14 mouse cellular contexts compared by ENCODE assay signal in the genomic region with DNA sequence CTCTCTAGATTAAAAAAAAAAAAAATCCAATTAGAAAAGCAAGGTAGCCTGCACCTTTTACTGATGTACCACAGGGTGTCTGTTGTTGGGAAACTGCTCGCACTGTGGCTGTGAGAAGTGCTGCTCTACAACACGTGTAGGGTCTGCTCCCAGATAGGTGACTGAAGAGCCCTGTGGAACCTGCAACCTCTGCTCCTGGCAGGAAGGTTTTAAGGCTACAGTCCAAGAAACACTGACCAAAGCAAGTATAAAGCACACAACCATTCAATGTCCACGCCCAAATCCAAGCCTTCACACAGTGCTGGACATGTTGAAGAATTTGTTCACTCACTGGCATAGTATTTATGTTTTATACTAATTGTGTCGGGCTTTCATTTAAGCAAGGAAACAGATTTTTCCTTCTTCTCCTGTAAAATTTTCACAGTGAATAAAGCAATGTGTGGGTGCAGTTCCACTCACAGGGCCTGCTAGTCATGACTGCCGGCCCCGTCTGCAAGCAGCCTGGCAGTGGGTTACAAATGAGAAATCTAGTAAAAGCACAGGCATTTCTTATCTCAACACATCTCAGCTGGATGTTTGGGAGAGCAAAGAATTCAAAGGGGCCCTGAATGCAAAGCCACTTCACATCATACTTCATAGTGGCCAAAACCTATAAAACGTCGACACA.
A peak's percentile ranks its signal among the peaks of the same experiment; 100 is the strongest.
DNase-seq lines count a peak whose midpoint lies in the region; ATAC-seq and TF ChIP-seq lines count a peak whose summit lies in the region.
"Had no signal": no experiment of that assay in that cellular context is flagged by ENCODE, and none has a peak within 500 bp of the region (broad histone marks: within the 10 kb centered on the region; RNA-seq: fewer than 3 reads in every experiment).

No protein-coding gene starts in this region.

- intact Hi-C loops in gastrocnemius, adult 2 months (cut with DNase I), result no loop called here

- no peaks in the 10 kb centered on the region for H3K36me3 ChIP-seq in heart, embryonic 10.5 days
- H3K36me3 ChIP-seq in kidney, adult 2 months (ENCODE audit: control insufficient read depth, insufficient read depth, low read length), result no peaks in the 10 kb centered on the region
- H3K36me3 ChIP-seq in lung, postnatal 0 days (ENCODE audit: insufficient read depth, low read length), result no peaks in the 10 kb centered on the region
- H3K36me3 ChIP-seq in limb, embryonic 13.5 days, result no peaks in the 10 kb centered on the region
- H3K36me3 ChIP-seq: hindbrain, embryonic 10.5 days had no signal

- WGBS in heart, embryonic 10.5 days, result 62% methylated on average over 8 of the region's 8 CpGs
- WGBS in kidney, adult 2 months, result 55% methylated on average over 8 of the region's 8 CpGs
- WGBS in lung, postnatal 0 days, result 45% methylated on average over 8 of the region's 8 CpGs
- WGBS in limb, embryonic 13.5 days, result 43% methylated on average over 8 of the region's 8 CpGs

- no peak for DNase-seq in heart, embryonic 10.5 days (ENCODE audit: low spot score)
- DNase-seq in heart, adult 18-20 months, result no peak
- DNase-seq in kidney, adult 2 months, result peak; percentile 61
- no peak for DNase-seq in kidney, adult 11 months
- no peak for DNase-seq in lung, postnatal 0 days (ENCODE audit: low spot score)
- DNase-seq in lung, postnatal 25 days (ENCODE audit: low spot score), result no peak
- DNase-seq in gastrocnemius, adult 2 months, result no peak
- DNase-seq: adrenal gland, postnatal 14 days; cerebellum, postnatal 14 days; thymus, postnatal 36 days had no signal

- H3K27me3 ChIP-seq in heart, embryonic 10.5 days (ENCODE audit: insufficient read depth, poor library complexity, severe bottlenecking), result no peaks in the 10 kb centered on the region
- H3K27me3 ChIP-seq in kidney, adult 2 months (replicated peaks; ENCODE audit: control insufficient read depth, insufficient read depth, low read length), result no peaks in the 10 kb centered on the region
- no peaks in the 10 kb centered on the region for H3K27me3 ChIP-seq in lung, postnatal 0 days (replicated peaks; ENCODE audit: insufficient read depth, low read length)
- no peaks in the 10 kb centered on the region for H3K27me3 ChIP-seq in limb, embryonic 13.5 days

- 0 out of 2 replicates have a peak overlapping the region, but pooled peaks have one; percentile 16 for H3K27ac ChIP-seq in heart, embryonic 10.5 days
- peak overlapping the region; percentile 5 for H3K27ac ChIP-seq in kidney, adult 2 months (ENCODE audit: insufficient read depth, low read depth, low read length)
- 0 out of 2 replicates have a peak overlapping the region, but pooled peaks have one; percentile 9 for H3K27ac ChIP-seq in lung, postnatal 0 days (ENCODE audit: low read length)
- peak overlapping the region; percentile 67 for H3K27ac ChIP-seq in limb, embryonic 13.5 days
- no peak overlapping the region for H3K27ac ChIP-seq in gastrocnemius, adult 2 months
- H3K27ac ChIP-seq: hindbrain, embryonic 10.5 days; liver, embryonic 14.5 days had no signal

- no peak for TF ChIP-seq CTCF in kidney, adult 2 months (conservative IDR thresholded peaks at IDR 0.05; ENCODE audit: insufficient read depth, insufficient read length, low read depth, low read length)
- TF ChIP-seq CTCF in lung, postnatal 0 days (IDR thresholded peaks at IDR 0.05), result no peak
- no peak for TF ChIP-seq CTCF in gastrocnemius, adult 2 months (IDR thresholded peaks at IDR 0.05)

- no peak overlapping the region for H3K9ac ChIP-seq in lung, postnatal 0 days (replicated peaks; ENCODE audit: low read depth)
- H3K9ac ChIP-seq in limb, embryonic 13.5 days, result no peak overlapping the region
- H3K9ac ChIP-seq: liver, embryonic 14.5 days had no signal

- H3K9me3 ChIP-seq in heart, embryonic 10.5 days, result no peaks in the 10 kb centered on the region
- no peaks in the 10 kb centered on the region for H3K9me3 ChIP-seq in lung, postnatal 0 days (ENCODE audit: low read length)
- H3K9me3 ChIP-seq in limb, embryonic 13.5 days, result no peaks in the 10 kb centered on the region
- H3K9me3 ChIP-seq: G1E; hindbrain, embryonic 10.5 days had no signal

- H3K4me1 ChIP-seq in heart, embryonic 10.5 days, result peaks cover 60% of the 10 kb centered on the region
- H3K4me1 ChIP-seq in kidney, adult 2 months (ENCODE audit: control insufficient read depth, insufficient read depth, low read length), result peaks cover 21% of the 10 kb centered on the region
- H3K4me1 ChIP-seq in lung, postnatal 0 days (ENCODE audit: insufficient read depth, low read depth, low read length), result 0 out of 2 replicates have a peak, but pooled peaks cover 2% of the 10 kb centered on the region
- peaks cover 46% of the 10 kb centered on the region for H3K4me1 ChIP-seq in limb, embryonic 13.5 days

- no peak overlapping the region for H3K4me2 ChIP-seq in lung, postnatal 0 days (replicated peaks; ENCODE audit: low read depth, low read length)
- H3K4me2 ChIP-seq in limb, embryonic 13.5 days (replicated peaks), result no peak overlapping the region

- no peak for TF ChIP-seq POLR2A in kidney, adult 2 months (IDR thresholded peaks at IDR 0.05; ENCODE audit: low read depth, low read length)

- ATAC-seq in lung, postnatal 0 days, result no peak
- ATAC-seq in limb, embryonic 13.5 days (ENCODE audit: low FRiP score, low read depth), result no peak

- H3K4me3 ChIP-seq in heart, embryonic 10.5 days, result no peak overlapping the region
- H3K4me3 ChIP-seq in kidney, adult 2 months (ENCODE audit: insufficient read depth, low read depth, low read length), result no peak overlapping the region
- H3K4me3 ChIP-seq in lung, postnatal 0 days (ENCODE audit: low read depth, low read length), result no peak overlapping the region
- no peak overlapping the region for H3K4me3 ChIP-seq in limb, embryonic 13.5 days
- no peak overlapping the region for H3K4me3 ChIP-seq in gastrocnemius, adult 2 months
- H3K4me3 ChIP-seq: hindbrain, embryonic 10.5 days had no signal

- TF ChIP-seq EP300 in lung, postnatal 0 days (IDR thresholded peaks at IDR 0.05), result no peak
